Mouse (Mus musculus) lung, adult 10 weeks (tissue): ENCODE measurements around the gene Glipr1l2. TPM values are rescaled to one million over a fixed set of nuclear protein-coding genes. Genes with fewer than 3 reads are reported as not detected.

Experiments used
- polyA plus RNA-seq: library from polyadenylated mRNA; stranded (reverse); fragments of 350-450 nt; fragmentation: Illumina TruSeq; extraction: RNeasy Lipid Tissue Mini Kit (QIAGEN cat#74804); gene quantifications from one replicate; pipeline ENCODE4 v1.2.3, GENCODE M21; 2014; ENCODE audit warnings: low read depth, low replicate concordance; ENCODE audit not compliant: insufficient read depth

Glipr1l2 gene
- not detected for polyA plus RNA-seq

DNA sequence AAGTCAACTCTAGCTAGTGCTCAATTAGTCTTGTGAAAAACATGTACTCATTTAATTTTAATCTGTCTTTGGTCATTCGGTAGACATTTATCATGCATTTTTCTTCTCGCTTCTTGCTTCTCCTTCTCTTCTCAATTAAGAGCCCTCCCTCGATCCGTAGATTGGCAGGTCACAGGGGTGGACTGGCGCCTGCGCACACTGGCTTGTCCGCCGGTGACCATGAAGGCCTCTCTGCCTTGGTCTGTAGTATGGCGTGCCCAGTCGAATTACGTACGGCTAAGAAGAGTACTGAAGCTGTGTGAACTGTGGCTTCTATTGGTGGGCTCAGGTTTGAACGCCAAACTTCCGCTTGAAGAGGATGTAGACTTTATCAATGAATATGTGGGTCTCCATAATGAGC is at the start of gene Glipr1l2:
Glipr1l2 (plus strand) TSS at position 198 of the 400 bp plus-strand sequence.

DNA sequence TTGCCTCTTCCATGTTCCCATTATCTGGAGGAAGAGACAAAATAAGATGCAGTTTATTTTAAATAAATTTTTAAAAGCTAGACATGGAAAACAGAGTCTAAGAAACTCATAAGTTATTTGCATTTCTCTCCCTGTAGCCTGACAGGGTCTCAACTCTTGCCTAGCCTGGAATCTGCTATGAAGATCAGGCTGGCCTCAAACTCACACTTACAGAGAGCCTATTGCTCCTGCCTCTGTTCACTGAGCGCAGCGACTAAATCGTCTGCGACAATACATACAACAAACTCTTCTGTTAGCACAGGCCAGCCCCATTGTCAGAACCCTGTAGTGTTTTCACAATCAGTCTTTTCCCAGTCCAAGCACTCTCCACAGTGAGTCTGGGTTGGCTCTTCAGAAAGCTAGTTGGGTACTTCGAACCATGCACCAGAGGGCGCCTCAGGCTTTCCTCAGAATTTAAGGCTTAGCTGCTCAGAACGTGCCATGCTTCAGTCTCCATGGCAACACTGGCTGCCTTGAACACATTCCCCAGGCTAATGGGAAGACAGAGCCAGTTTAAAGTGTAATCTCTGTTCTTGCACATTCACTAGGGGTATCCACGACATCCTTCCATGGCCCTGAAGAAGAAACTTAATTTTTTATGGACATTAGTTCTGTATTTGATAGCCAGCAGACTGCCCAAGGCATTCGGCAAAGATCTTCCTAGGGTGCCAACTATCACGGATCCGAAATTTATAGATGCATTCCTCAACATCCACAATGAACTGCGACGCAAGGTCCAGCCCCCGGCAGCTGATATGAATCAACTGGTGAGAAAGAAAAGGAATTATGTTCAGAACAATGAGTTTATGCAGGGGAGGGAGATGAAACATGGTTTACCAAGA is 23.2 kb upstream of the Glipr1l2 start, which contains the start of gene Glipr1l1:
Glipr1l1 (plus strand) TSS at position 488 of the 881 bp plus-strand sequence.

Other genes starting within 250 kb of the Glipr1l2 start
- gene Krr1, start 110.7 kb upstream of the Glipr1l2 start, polyA plus RNA-seq = 18.9 TPM
- 25.3 TPM for gene Glipr1, start 80.7 kb upstream of the Glipr1l2 start, polyA plus RNA-seq
- gene Glipr1l1, start 23.2 kb upstream of the Glipr1l2 start, polyA plus RNA-seq = not detected
- gene Glipr1l3, start 77.0 kb downstream of the Glipr1l2 start, polyA plus RNA-seq = not detected
- gene Caps2, start 80.3 kb downstream of the Glipr1l2 start, polyA plus RNA-seq = 0.39 TPM
- 0.07 TPM for gene Kcnc2, start 187.8 kb downstream of the Glipr1l2 start, polyA plus RNA-seq